Mouse (Mus musculus) kidney, embryonic 16.5 days (tissue): ENCODE results near the gene Unc5a. TPM values are rescaled to one million over a fixed set of nuclear protein-coding genes. Genes with fewer than 3 reads are reported as not detected.

ENCODE experiments used
- ATAC-seq: fragments of 200-750 bp; cut with Nextera tagmentation; 2 replicates; pipeline ENCODE4 v1.8.0; 2017; ENCODE audit warnings: moderate TSS enrichment; ENCODE audit not compliant: low FRiP score, low TSS enrichment
- H3K27ac ChIP-seq: fragments of 300-500 bp; sonication (generic); 2 replicates; pipeline ENCODE4 v1.5.1; 2014; ENCODE audit warnings: low read length
- H3K27me3 ChIP-seq: fragments of 300-500 bp; sonication (generic); 2 replicates; pipeline ENCODE4 v1.6.1; 2014; ENCODE audit warnings: low read length, control low read depth, mixed read lengths; ENCODE audit not compliant: insufficient read depth
- H3K36me3 ChIP-seq: fragments of 300-500 bp; sonication (generic); 2 replicates; pipeline ENCODE4 v1.6.1; 2014; ENCODE audit warnings: low read length, control low read depth, mixed read lengths; ENCODE audit not compliant: insufficient read depth
- H3K4me1 ChIP-seq: fragments of 300-500 bp; sonication (generic); 2 replicates; pipeline ENCODE4 v1.6.1; 2014; ENCODE audit warnings: low read length, control low read depth, mixed read lengths; ENCODE audit not compliant: insufficient read depth
- H3K4me2 ChIP-seq: fragments of 300-500 bp; sonication (generic); replicated peaks from 2 replicates; pipeline ENCODE4 v1.6.1; 2014; ENCODE audit warnings: low read depth, low read length
- H3K4me3 ChIP-seq: fragments of 300-500 bp; sonication (generic); 2 replicates; pipeline ENCODE4 v1.5.1; 2014; ENCODE audit warnings: mild to moderate bottlenecking, low read length
- H3K9ac ChIP-seq: fragments of 300-500 bp; sonication (generic); replicated peaks from 2 replicates; pipeline ENCODE4 v1.6.1; 2014; ENCODE audit warnings: low read length
- H3K9me3 ChIP-seq: fragments of 300-500 bp; sonication (generic); 2 replicates; pipeline ENCODE4 v1.6.1; 2016; ENCODE audit warnings: low read length, control low read depth
- WGBS: fragments of 180-500 bp; shearing (Covaris S2); extraction: QIAGEN DNeasy Blood & Tissue Kit; methylation state at CpG from one replicate; pipeline ENCODE4 v1.1.7; 2014; 5-methylcytosine and 5-hydroxymethylcytosine counted together
- polyA plus RNA-seq: library from polyadenylated mRNA; unstranded; fragments of >200 nt; fragmentation: Nextera tagmentation; extraction: Ambion mirVana; gene quantifications from 2 replicates; pipeline ENCODE4 v1.2.1, GENCODE M21; 2015

Gene Unc5a
- polyA plus RNA-seq, 1 experiment from 2014 or later, result 2.7 TPM

- no peaks in the 10 kb centered on the region for H3K4me1 ChIP-seq
- no peak overlapping the region for H3K4me2 ChIP-seq
- H3K27ac ChIP-seq, result no peak overlapping the region
- H3K9me3 ChIP-seq, result no peaks in the 10 kb centered on the region
- no peak for ATAC-seq
- 69% methylated on average over 4 of the region's 4 CpGs for WGBS
- H3K36me3 ChIP-seq, result no peaks in the 10 kb centered on the region
- no peaks in the 10 kb centered on the region for H3K27me3 ChIP-seq
- no peak overlapping the region for H3K9ac ChIP-seq
- no peak overlapping the region for H3K4me3 ChIP-seq
Observed at GRCm38 (mm10) chr13:54926654-54927053, 22.6 kb upstream of the Unc5a start.

DNA sequence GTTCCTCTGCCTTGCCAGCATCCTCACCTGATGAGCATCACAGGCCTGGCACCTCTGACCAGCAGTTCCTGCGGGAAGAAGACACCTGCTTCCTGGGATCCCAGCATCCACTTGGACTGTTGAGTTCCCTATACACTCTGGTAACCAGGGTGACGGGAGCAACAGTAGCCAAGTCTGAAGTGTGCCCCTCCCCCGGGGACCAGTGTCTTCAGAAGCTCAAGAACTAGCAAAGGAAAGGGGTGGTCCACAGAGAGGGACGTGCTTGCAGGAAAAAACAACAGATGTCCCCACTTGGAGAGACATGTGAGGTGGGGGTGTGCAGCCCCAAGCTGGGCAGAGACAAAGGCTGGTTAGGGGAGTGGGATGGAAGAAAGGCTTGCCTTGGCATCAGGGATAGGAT is 19.1 kb upstream of the Unc5a start:
- Histone ChIP-seq H3K4me2 (no peak overlapping the region), H3K4me1 (no peaks in the 10 kb centered on the region), H3K9ac (no peak overlapping the region), H3K27me3 (peaks cover 4% of the 10 kb centered on the region; the same call in 1 of the 2 replicates), H3K4me3 (no peak overlapping the region), H3K36me3 (no peaks in the 10 kb centered on the region), H3K9me3 (no peaks in the 10 kb centered on the region), H3K27ac (no peak overlapping the region)
- no peak for ATAC-seq
- WGBS, result 48% methylated on average over 4 of the region's 4 CpGs

DNA sequence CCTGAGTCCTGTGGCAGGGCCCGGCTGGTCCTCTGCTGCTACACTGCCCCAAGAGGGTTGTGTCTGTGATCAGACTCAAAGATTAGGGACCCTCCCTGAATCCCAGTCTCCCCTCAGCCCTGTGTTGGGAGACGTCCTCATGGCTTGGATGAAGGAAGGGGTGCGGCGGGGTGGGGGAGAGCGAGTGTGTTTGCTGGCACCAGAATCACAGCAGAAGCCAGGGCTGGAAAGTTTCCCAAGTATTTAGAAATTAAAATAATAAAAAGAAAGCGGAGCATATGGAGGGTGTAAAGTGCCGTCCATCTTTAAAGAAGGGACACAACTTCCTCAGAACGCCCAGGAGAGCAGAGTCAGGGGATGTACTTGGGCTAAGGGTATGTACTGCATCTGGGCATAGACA is 14.3 kb upstream of the Unc5a start:
- Histone ChIP-seq H3K4me2 (no peak overlapping the region), H3K27me3 (peaks cover 8% of the 10 kb centered on the region; the same call in 1 of the 2 replicates), H3K9me3 (no peaks in the 10 kb centered on the region), H3K9ac (no peak overlapping the region), H3K27ac (no peak overlapping the region), H3K4me1 (no peaks in the 10 kb centered on the region), H3K4me3 (no peak overlapping the region), H3K36me3 (no peaks in the 10 kb centered on the region)
- WGBS, result 72% methylated on average over 8 of the region's 8 CpGs
- no peak for ATAC-seq

GRCm38 (mm10) chr13:54936173-54936572 is 13.0 kb upstream of the Unc5a start:
- 69% methylated on average over 6 of the region's 6 CpGs for WGBS
- no peak for ATAC-seq

GRCm38 (mm10) chr13:54937885-54938284 is 11.3 kb upstream of the Unc5a start:
- Histone ChIP-seq H3K4me1 (no peaks in the 10 kb centered on the region), H3K9ac (no peak overlapping the region), H3K27ac (no peak overlapping the region), H3K9me3 (no peaks in the 10 kb centered on the region), H3K4me3 (no peak overlapping the region), H3K4me2 (no peak overlapping the region), H3K27me3 (peaks cover 12% of the 10 kb centered on the region; the same call in 1 of the 2 replicates), H3K36me3 (no peaks in the 10 kb centered on the region)
- 32% methylated on average over 11 of the region's 11 CpGs for WGBS
- no peak for ATAC-seq

More at GRCm38 (mm10) chr13:54936173-54936572, 13.0 kb upstream of the Unc5a start:
- no peak overlapping the region for H3K9ac ChIP-seq
- H3K9me3 ChIP-seq, result no peaks in the 10 kb centered on the region
- H3K4me2 ChIP-seq, result no peak overlapping the region
- H3K4me3 ChIP-seq, result no peak overlapping the region
- peaks cover 12% of the 10 kb centered on the region; the same call in 1 of the 2 replicates for H3K27me3 ChIP-seq
- no peaks in the 10 kb centered on the region for H3K4me1 ChIP-seq
- no peaks in the 10 kb centered on the region for H3K36me3 ChIP-seq
- H3K27ac ChIP-seq, result no peak overlapping the region

GRCm38 (mm10) chr13:54938493-54938892 is 10.7 kb upstream of the Unc5a start:
- no peak overlapping the region for H3K9ac ChIP-seq
- no peak overlapping the region for H3K27ac ChIP-seq
- no peak overlapping the region for H3K4me2 ChIP-seq
- no peak overlapping the region for H3K4me3 ChIP-seq
- no peaks in the 10 kb centered on the region for H3K4me1 ChIP-seq
- H3K9me3 ChIP-seq, result no peaks in the 10 kb centered on the region
- ATAC-seq, result no peak
- 83% methylated on average over 3 of the region's 3 CpGs for WGBS
- no peaks in the 10 kb centered on the region for H3K36me3 ChIP-seq
- peaks cover 12% of the 10 kb centered on the region; the same call in 1 of the 2 replicates for H3K27me3 ChIP-seq

DNA sequence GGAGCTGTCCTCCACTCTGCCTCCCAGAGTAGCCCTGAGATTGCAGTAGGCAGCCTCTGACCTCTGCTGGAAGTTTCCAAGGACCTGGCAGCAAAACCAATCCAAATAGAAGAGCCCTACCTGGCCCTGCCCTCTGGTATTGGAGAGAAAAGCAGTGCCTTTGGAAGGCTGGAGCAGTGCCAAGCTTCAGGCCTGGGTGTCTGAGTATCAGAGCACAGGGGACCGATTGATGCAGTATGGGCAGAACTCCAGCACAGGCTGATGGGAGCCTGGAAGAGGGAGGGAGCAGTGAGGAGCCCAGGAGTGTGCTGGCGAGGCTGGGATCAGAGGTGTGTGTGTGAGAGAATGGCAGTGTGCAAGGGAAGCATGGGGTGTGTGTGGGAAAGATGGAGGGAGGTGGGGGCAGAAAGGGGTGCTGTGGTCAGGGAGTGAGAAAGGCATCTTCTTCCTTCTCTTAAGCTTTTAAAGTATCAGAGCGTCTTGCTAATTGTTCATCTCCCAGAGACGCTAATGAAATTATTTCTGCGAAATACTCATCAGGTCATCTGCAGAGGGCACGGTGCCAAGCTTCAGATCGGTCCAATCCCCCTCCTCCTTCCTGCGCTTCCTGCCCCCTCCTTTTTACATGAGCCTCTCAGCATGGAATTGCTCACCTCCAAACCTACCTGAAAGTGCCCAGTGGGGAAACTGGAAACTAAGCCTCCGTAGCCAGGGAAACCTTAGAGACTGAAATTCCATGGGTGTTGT is 4.6 kb upstream of the Unc5a start:
- Histone ChIP-seq H3K36me3 (no peaks in the 10 kb centered on the region), H3K9me3 (no peaks in the 10 kb centered on the region), H3K4me3 (no peak overlapping the region), H3K27me3 (peaks cover 64% of the 10 kb centered on the region), H3K4me2 (no peak overlapping the region), H3K4me1 (peaks cover 12% of the 10 kb centered on the region), H3K9ac (no peak overlapping the region), H3K27ac (no peak overlapping the region)
- ATAC-seq, result no peak
- 41% methylated on average over 9 of the region's 9 CpGs for WGBS

GRCm38 (mm10) chr13:54945332-54945731 is 3.9 kb upstream of the Unc5a start:
- peaks cover 19% of the 10 kb centered on the region for H3K4me1 ChIP-seq
- no peak for ATAC-seq
- H3K27me3 ChIP-seq, result peaks cover 65% of the 10 kb centered on the region
- WGBS, result 2% methylated on average over 4 of the region's 4 CpGs
- no peak overlapping the region for H3K4me3 ChIP-seq
- H3K4me2 ChIP-seq, result no peak overlapping the region
- H3K9ac ChIP-seq, result no peak overlapping the region
- no peak overlapping the region for H3K27ac ChIP-seq
- no peaks in the 10 kb centered on the region for H3K36me3 ChIP-seq
- H3K9me3 ChIP-seq, result no peaks in the 10 kb centered on the region

DNA sequence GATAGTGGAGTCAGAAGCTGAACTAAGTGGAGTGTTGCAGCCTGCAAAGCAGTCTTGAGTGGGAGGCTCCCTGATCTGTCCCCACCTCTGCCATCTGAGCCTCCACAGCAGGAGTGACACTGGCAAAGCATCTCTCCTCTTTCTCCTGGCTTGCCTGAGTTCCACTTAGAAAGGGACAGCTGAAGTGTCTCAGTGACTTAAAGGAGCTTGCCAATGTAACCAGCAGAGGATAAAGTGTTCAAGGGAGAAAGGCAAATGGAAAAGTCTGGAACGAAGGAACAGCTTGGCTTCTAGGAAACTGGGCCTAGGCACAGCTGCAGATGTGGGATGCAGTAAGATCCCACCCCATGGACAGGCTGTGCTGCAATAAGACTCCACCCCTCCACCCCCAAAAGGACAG is 2.8 kb upstream of the Unc5a start:
- Histone ChIP-seq H3K36me3 (no peaks in the 10 kb centered on the region), H3K4me2 (no peak overlapping the region), H3K27ac (no peak overlapping the region), H3K9me3 (no peaks in the 10 kb centered on the region), H3K4me3 (no peak overlapping the region), H3K9ac (no peak overlapping the region), H3K27me3 (peaks cover 75% of the 10 kb centered on the region), H3K4me1 (peaks cover 21% of the 10 kb centered on the region)
- ATAC-seq, result no peak
- 73% methylated on average over 1 of the region's 1 CpGs for WGBS

- Histone ChIP-seq H3K4me1 (peaks cover 21% of the 10 kb centered on the region), H3K9me3 (no peaks in the 10 kb centered on the region), H3K9ac (peak overlapping the region; percentile 59), H3K27me3 (peaks cover 95% of the 10 kb centered on the region), H3K4me2 (peak overlapping the region; percentile 98), H3K4me3 (peak overlapping the region; percentile 65), H3K27ac (no peak overlapping the region), H3K36me3 (no peaks in the 10 kb centered on the region)
- peak; percentile 62 for ATAC-seq
- 1% methylated on average over 30 of the region's 44 CpGs for WGBS
Observed at GRCm38 (mm10) chr13:54949592-54949991, 381 bp downstream of the Unc5a start.
